ENCODE assay signal across 8 mouse cellular contexts in genomic region chr9:85328259-85328658, GRCm38 (mm10). TPM values are rescaled to one million over a fixed set of nuclear protein-coding genes. Genes with fewer than 3 reads are reported as not detected.
A peak's percentile ranks its signal among the peaks of the same experiment; 100 is the strongest.
DNase-seq lines count a peak whose midpoint lies in the region; ATAC-seq and TF ChIP-seq lines count a peak whose summit lies in the region.

No protein-coding gene starts in this region.

- WGBS in heart, embryonic 13.5 days, result 3% methylated on average over 16 of the region's 16 CpGs
- under 1% methylated on average over 16 of the region's 16 CpGs for WGBS in kidney, postnatal 0 days
- WGBS in liver, embryonic 11.5 days, result 3% methylated on average over 16 of the region's 16 CpGs

- no peaks in the 10 kb centered on the region for H3K9me3 ChIP-seq in heart, embryonic 13.5 days
- H3K9me3 ChIP-seq in kidney, postnatal 0 days (replicated peaks; ENCODE audit: low read length), result no peaks in the 10 kb centered on the region
- H3K9me3 ChIP-seq in liver, embryonic 11.5 days (ENCODE audit: control insufficient read depth, low read length), result no peaks in the 10 kb centered on the region

- H3K4me3 ChIP-seq in C2C12 (ENCODE audit: insufficient read depth, poor library complexity, severe bottlenecking) (peak overlapping the region; percentile 30), myocyte (peak overlapping the region; percentile 78)
- H3K4me3 ChIP-seq in bone marrow macrophage, adult 2 months (ENCODE audit: insufficient read depth, low read length), result peak overlapping the region; percentile 81
- H3K4me3 ChIP-seq in heart, embryonic 13.5 days, result peak overlapping the region; percentile 86
- peak overlapping the region; percentile 71 for H3K4me3 ChIP-seq in kidney, postnatal 0 days (replicated peaks; ENCODE audit: low read depth, low read length)
- H3K4me3 ChIP-seq in liver, embryonic 11.5 days (ENCODE audit: low read depth, low read length), result peak overlapping the region; percentile 78

- H3K36me3 ChIP-seq in C2C12 (ENCODE audit: control insufficient read depth, insufficient read depth) (no peaks in the 10 kb centered on the region), myocyte (ENCODE audit: control insufficient read depth, insufficient read depth) (no peaks in the 10 kb centered on the region)
- H3K36me3 ChIP-seq in heart, embryonic 13.5 days, result peaks cover 4% of the 10 kb centered on the region
- H3K36me3 ChIP-seq in kidney, postnatal 0 days (ENCODE audit: insufficient read depth, low read length), result no peaks in the 10 kb centered on the region
- H3K36me3 ChIP-seq in liver, embryonic 11.5 days (ENCODE audit: control insufficient read depth, insufficient read depth, low read length), result no peaks in the 10 kb centered on the region
- peaks cover 7% of the 10 kb centered on the region for H3K36me3 ChIP-seq in splenic B cell, adult 2 months (ENCODE audit: control insufficient read depth, insufficient read depth, low read length, poor library complexity, severe bottlenecking)

- no peak overlapping the region for H3ac ChIP-seq in C2C12 (ENCODE audit: control insufficient read depth, insufficient read length, low read depth)
- peak overlapping the region; percentile 40 for H3ac ChIP-seq in myocyte (ENCODE audit: control insufficient read depth, insufficient read length)

- H3K4me1 ChIP-seq in bone marrow macrophage, adult 2 months (ENCODE audit: control insufficient read depth, insufficient read depth, low read length), result peaks cover 21% of the 10 kb centered on the region
- H3K4me1 ChIP-seq in heart, embryonic 13.5 days, result peaks cover 17% of the 10 kb centered on the region
- H3K4me1 ChIP-seq in kidney, postnatal 0 days (replicated peaks; ENCODE audit: insufficient read depth, low read length), result no peaks in the 10 kb centered on the region; the same call in 1 of the 2 replicates
- no peaks in the 10 kb centered on the region for H3K4me1 ChIP-seq in liver, embryonic 11.5 days (replicated peaks; ENCODE audit: control insufficient read depth, insufficient read depth, low read length)

- peak overlapping the region; percentile 78 for H3K27ac ChIP-seq in bone marrow macrophage, adult 2 months (ENCODE audit: insufficient read depth, low read depth, low read length)
- peak overlapping the region; percentile 95 for H3K27ac ChIP-seq in heart, embryonic 13.5 days (replicated peaks)
- peak overlapping the region; percentile 72; the same call in 1 of the 2 replicates for H3K27ac ChIP-seq in kidney, postnatal 0 days
- peak overlapping the region; percentile 58; the same call in 1 of the 2 replicates for H3K27ac ChIP-seq in liver, embryonic 11.5 days (ENCODE audit: low read depth, low read length)

- peak overlapping the region; percentile 90 for H3K4me2 ChIP-seq in heart, embryonic 13.5 days
- peak overlapping the region; percentile 96 for H3K4me2 ChIP-seq in kidney, postnatal 0 days (ENCODE audit: low read length)
- H3K4me2 ChIP-seq in liver, embryonic 11.5 days, result peak overlapping the region; percentile 85
- H3K4me2 ChIP-seq in myocyte (ENCODE audit: low read depth), result peak overlapping the region; percentile 81

- peak; percentile 88 for DNase-seq in kidney, postnatal 0 days (ENCODE audit: low spot score)
- peak; percentile 91 for DNase-seq in liver, embryonic 11.5 days (ENCODE audit: low spot score)
- DNase-seq in splenic B cell, adult 2 months (ENCODE audit: low read depth, low spot score), result peak; percentile 90

- peak; percentile 63 for ATAC-seq in erythroid progenitor cell, adult 5-6 weeks (replicated peaks; ENCODE audit: low FRiP score, poor library complexity, severe bottlenecking)
- ATAC-seq in heart, embryonic 13.5 days (ENCODE audit: extremely low read depth, insufficient number of reproducible peaks, low FRiP score, low TSS enrichment), result no peak
- ATAC-seq in kidney, postnatal 0 days (replicated peaks; ENCODE audit: low FRiP score, low read depth), result peak; percentile 48
- ATAC-seq in liver, embryonic 11.5 days (replicated peaks; ENCODE audit: low FRiP score), result peak; percentile 32

- no peaks in the 10 kb centered on the region for H3K79me3 ChIP-seq in C2C12 (ENCODE audit: low read depth)

- peak overlapping the region; percentile 92 for H3K9ac ChIP-seq in heart, embryonic 13.5 days
- peak overlapping the region; percentile 49 for H3K9ac ChIP-seq in kidney, postnatal 0 days (ENCODE audit: low read depth, low read length)
- peak overlapping the region; percentile 69 for H3K9ac ChIP-seq in liver, embryonic 11.5 days (ENCODE audit: low read depth, low read length)

- H3K27me3 ChIP-seq in C2C12 (ENCODE audit: control insufficient read depth, insufficient read depth, insufficient read length), result no peaks in the 10 kb centered on the region
- H3K27me3 ChIP-seq in heart, embryonic 13.5 days (replicated peaks), result no peaks in the 10 kb centered on the region
- H3K27me3 ChIP-seq in kidney, postnatal 0 days (ENCODE audit: insufficient read depth, low read length), result no peaks in the 10 kb centered on the region
- 0 out of 2 replicates have a peak, but pooled peaks cover 3% of the 10 kb centered on the region for H3K27me3 ChIP-seq in liver, embryonic 11.5 days (replicated peaks; ENCODE audit: control insufficient read depth, insufficient read depth, low read length)
- H3K27me3 ChIP-seq in myocyte (ENCODE audit: control insufficient read depth, insufficient read depth, insufficient read length), result no peaks in the 10 kb centered on the region
- H3K27me3 ChIP-seq in splenic B cell, adult 2 months (ENCODE audit: control insufficient read depth, insufficient read depth, low read length, poor library complexity, severe bottlenecking), result no peaks in the 10 kb centered on the region

- peak; percentile 85 for TF ChIP-seq CTCF in C2C12 (IDR thresholded peaks at IDR 0.05; ENCODE audit: control insufficient read depth, insufficient read depth, insufficient read length)
- TF ChIP-seq CTCF in bone marrow macrophage, adult 2 months (IDR thresholded peaks at IDR 0.05; ENCODE audit: low read depth, low read length), result peak; percentile 97
- peak; percentile 95 for TF ChIP-seq CTCF in kidney, postnatal 0 days (IDR thresholded peaks at IDR 0.05; ENCODE audit: low read depth)

- TF ChIP-seq POLR2A in bone marrow macrophage, adult 2 months (IDR thresholded peaks at IDR 0.05; ENCODE audit: borderline replicate concordance, low read depth, low read length), result no peak
- TF ChIP-seq POLR2A in myocyte (IDR thresholded peaks at IDR 0.05; ENCODE audit: insufficient read length, low read depth), result no peak

- no peaks in the 10 kb centered on the region for H3K79me2 ChIP-seq in C2C12 (ENCODE audit: control insufficient read depth, insufficient read depth)
- H3K79me2 ChIP-seq in myocyte (ENCODE audit: control insufficient read depth, insufficient read depth), result no peaks in the 10 kb centered on the region

TF ChIP-seq in C2C12, 6 proteins besides CTCF, POLR2A, EP300 and RAD21:
- no peak for TF ChIP-seq MAX (IDR thresholded peaks at IDR 0.05)
- no peak for TF ChIP-seq CEBPB (IDR thresholded peaks at IDR 0.05; ENCODE audit: low read depth)
- TF ChIP-seq MYOG (IDR thresholded peaks at IDR 0.05; ENCODE audit: control insufficient read depth, extremely low read depth, insufficient read length), result no peak
- TF ChIP-seq USF1 (IDR thresholded peaks at IDR 0.05; ENCODE audit: low read depth), result no peak
- TF ChIP-seq FOSL1 (IDR thresholded peaks at IDR 0.05; ENCODE audit: insufficient read depth, low read length, poor library complexity, severe bottlenecking), result no peak
- no peak for TF ChIP-seq MYOD1 (IDR thresholded peaks at IDR 0.05; ENCODE audit: control insufficient read depth, insufficient read length, low read depth)

TF ChIP-seq in myocyte, 11 proteins besides CTCF, POLR2A, EP300 and RAD21:
- TF ChIP-seq SRF (IDR thresholded peaks at IDR 0.05; ENCODE audit: control insufficient read depth, insufficient read length, low read depth), result no peak
- no peak for TF ChIP-seq MAX (IDR thresholded peaks at IDR 0.05; ENCODE audit: low read depth)
- no peak for TF ChIP-seq MYOG (IDR thresholded peaks at IDR 0.05; ENCODE audit: control insufficient read depth in 1 of 3, insufficient read depth in 1 of 3, insufficient read length in 2 of 3, low read depth in 2 of 3)
- no peak for TF ChIP-seq POLR2AphosphoS2 (IDR thresholded peaks at IDR 0.05; ENCODE audit: insufficient read length, low read depth)
- no peak for TF ChIP-seq TCF12 (IDR thresholded peaks at IDR 0.05; ENCODE audit: insufficient read depth, poor library complexity, severe bottlenecking)
- TF ChIP-seq MYOD1 (IDR thresholded peaks at IDR 0.05; ENCODE audit: control insufficient read depth in 1 of 3, insufficient read length in 2 of 3, low read depth in 2 of 3), result no peak
- TF ChIP-seq REST (IDR thresholded peaks at IDR 0.05; ENCODE audit: insufficient read depth, insufficient read length), result no peak
- TF ChIP-seq E2F4 (IDR thresholded peaks at IDR 0.05; ENCODE audit: insufficient read depth), result no peak
- TF ChIP-seq CEBPB (IDR thresholded peaks at IDR 0.05; ENCODE audit: insufficient read depth, poor library complexity, severe bottlenecking), result no peak
- TF ChIP-seq TCF3 (IDR thresholded peaks at IDR 0.05; ENCODE audit: insufficient read length, low read depth), result no peak
- TF ChIP-seq USF1 (IDR thresholded peaks at IDR 0.05; ENCODE audit: low read depth), result no peak
TF ChIP-seq in myocyte: peak in this region for 0.

RNA-seq across cellular contexts. Expression of gene Tent5a, which starts 1.1 kb away (rescaled TPM):
- 0.32 TPM for polyA plus RNA-seq in C2C12 (2012; fragmentation: generic; extraction: Trizol)
- 54.5 and 55.5 TPM in 2 replicates for polyA plus RNA-seq in bone marrow macrophage, adult 2 months (2012; ENCODE audit: insufficient read depth, insufficient read length, missing spikeins)
- 12.3 and 19.3 TPM in 2 replicates for total RNA-seq in erythroid progenitor cell, adult 5-6 weeks (2015; ENCODE audit: low replicate concordance)
- total RNA-seq in erythroid progenitor cell, adult 5-6 weeks (2017; ENCODE audit: low replicate concordance), result 5.3 and 5.5 TPM in 2 replicates
- polyA plus RNA-seq in heart, embryonic 13.5 days (2015; fragmentation: Nextera tagmentation; extraction: Ambion mirVana), result 9.3 and 9.6 TPM in 2 replicates
- polyA plus RNA-seq in kidney, postnatal 0 days (2015; fragmentation: Nextera tagmentation; extraction: Ambion mirVana), result 3.7 and 3.9 TPM in 2 replicates
- polyA plus RNA-seq in liver, embryonic 11.5 days (2014; fragmentation: Nextera tagmentation; extraction: Ambion mirVana), result 13.8 and 14.4 TPM in 2 replicates
- polyA plus RNA-seq in myocyte (2012; fragmentation: generic; extraction: Trizol), result 0.78 TPM

RNA-seq across cellular contexts. Expression of gene Gm11114, which starts 15.7 kb away (rescaled TPM):
- not detected for polyA plus RNA-seq in C2C12 (2012; fragmentation: generic; extraction: Trizol)
- polyA plus RNA-seq in bone marrow macrophage, adult 2 months (2012; ENCODE audit: insufficient read depth, insufficient read length, missing spikeins), result not detected in 2 replicates
- total RNA-seq in erythroid progenitor cell, adult 5-6 weeks (2015; ENCODE audit: low replicate concordance), result not detected in 2 replicates
- total RNA-seq in erythroid progenitor cell, adult 5-6 weeks (2017; ENCODE audit: low replicate concordance), result not detected in 2 replicates
- polyA plus RNA-seq in heart, embryonic 13.5 days (2015; fragmentation: Nextera tagmentation; extraction: Ambion mirVana), result not detected in 2 replicates
- not detected in 2 replicates for polyA plus RNA-seq in kidney, postnatal 0 days (2015; fragmentation: Nextera tagmentation; extraction: Ambion mirVana)
- polyA plus RNA-seq in liver, embryonic 11.5 days (2014; fragmentation: Nextera tagmentation; extraction: Ambion mirVana), result not detected in 2 replicates
- polyA plus RNA-seq in myocyte (2012; fragmentation: generic; extraction: Trizol), result not detected

Comparison
In these comparisons a context has a peak if more than half of its experiments do, and no peak if none do; other contexts are left out.
1. H3K4me3 ChIP-seq: peak in every context shown above with its lines; median percentile 86 in heart, embryonic 13.5 days; 81 in bone marrow macrophage, adult 2 months; 78 in liver, embryonic 11.5 days; 78 in myocyte; 71 in kidney, postnatal 0 days; 30 in C2C12.